Mouse (Mus musculus) kidney, adult 2 months (tissue): ENCODE measurements at regions not wholly inside any gene's neighbourhood (a gene's known extent, or its start where the extent isn't known, plus 50 kb on each side); places are given as distances from the start of the nearest gene placed in this dataset.

Source experiments
- CTCF ChIP-seq: fragments of 200-500 bp; conservative IDR thresholded peaks from 2 replicates; pipeline ENCODE4 v1.5.1; 2011; ENCODE audit warnings: low read depth, mild to moderate bottlenecking, control low read depth, low read length, moderate library complexity, mixed read lengths; ENCODE audit not compliant: insufficient read depth, insufficient read length
- POLR2A ChIP-seq: fragments of 200-500 bp; IDR thresholded peaks from one replicate; pipeline ENCODE4 v1.6.1; 2011; ENCODE audit warnings: low read depth, low read length, control low read depth

GRCm38 (mm10) chr15:56438370-56438769 lies 1039.1 kb downstream of the Slc22a22 start:
- TF ChIP-seq POLR2A (no peak), CTCF (no peak)
